Mouse (Mus musculus) brain, adult 2 months (tissue): ENCODE measurements around the gene Irf5.
"Not testable (repeated sequence)": the region's sequence is repeated elsewhere in the genome, so short reads cannot be mapped to it uniquely, and the experiment has no call there.

Experiments used
- DNase-seq: peaks from one replicate; pipeline ENCODE4 v3.0.0; 2011; ENCODE audit warnings: low read depth, low spot score

Gene Irf5

GRCm38 (mm10) chr6:29527361-29528164 lies 1.1 kb downstream of the Irf5 start:
- no peak for DNase-seq

GRCm38 (mm10) chr6:29528165-29528505 lies 1.7 kb downstream of the Irf5 start:
- DNase-seq = no peak

GRCm38 (mm10) chr6:29528561-29529443 lies 2.4 kb downstream of the Irf5 start:
- DNase-seq = peak; percentile 44

DNA sequence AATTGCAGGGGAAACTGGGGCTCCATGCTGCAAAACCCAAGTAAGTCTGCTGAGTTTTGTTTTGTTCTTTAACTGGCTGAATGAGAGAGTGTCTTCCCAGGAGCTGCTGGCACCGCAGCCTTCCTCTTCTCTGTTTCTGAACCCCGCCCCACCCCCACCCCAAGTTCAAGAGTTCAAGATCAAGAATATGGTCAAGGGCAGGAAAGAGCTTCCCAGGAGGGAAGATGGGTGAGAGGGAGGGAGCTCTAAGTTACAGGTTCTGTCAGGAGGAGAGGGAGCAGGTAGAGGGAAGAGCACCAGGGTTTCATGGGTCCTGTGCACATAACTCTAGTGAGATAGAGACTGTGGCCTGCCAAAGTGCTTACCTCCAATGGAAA lies 3.0 kb downstream of the Irf5 start:
- no peak for DNase-seq

- no peak for DNase-seq
These were observed 3.6 kb downstream of the Irf5 start for GRCm38 (mm10) chr6:29530050-29530449.

DNA sequence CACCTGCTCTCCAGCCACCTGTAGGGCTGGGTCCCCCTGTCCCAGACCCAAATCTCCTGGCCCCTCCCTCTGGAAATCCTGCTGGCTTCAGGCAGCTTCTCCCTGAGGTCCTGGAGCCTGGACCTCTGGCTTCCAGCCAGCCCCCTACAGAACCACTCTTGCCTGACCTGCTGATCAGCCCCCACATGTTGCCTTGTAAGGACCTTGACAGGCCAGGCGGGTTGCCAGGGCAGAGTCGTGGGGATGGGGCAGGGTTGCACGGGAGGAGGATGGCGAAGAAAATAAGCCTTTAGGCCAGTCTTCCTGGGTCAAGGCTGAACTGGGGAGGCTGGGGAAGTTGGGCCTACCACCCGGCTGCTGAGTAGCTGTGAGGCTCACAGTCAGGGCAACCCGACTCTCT lies 8.9 kb downstream of the Irf5 start:
- DNase-seq = no peak

DNA sequence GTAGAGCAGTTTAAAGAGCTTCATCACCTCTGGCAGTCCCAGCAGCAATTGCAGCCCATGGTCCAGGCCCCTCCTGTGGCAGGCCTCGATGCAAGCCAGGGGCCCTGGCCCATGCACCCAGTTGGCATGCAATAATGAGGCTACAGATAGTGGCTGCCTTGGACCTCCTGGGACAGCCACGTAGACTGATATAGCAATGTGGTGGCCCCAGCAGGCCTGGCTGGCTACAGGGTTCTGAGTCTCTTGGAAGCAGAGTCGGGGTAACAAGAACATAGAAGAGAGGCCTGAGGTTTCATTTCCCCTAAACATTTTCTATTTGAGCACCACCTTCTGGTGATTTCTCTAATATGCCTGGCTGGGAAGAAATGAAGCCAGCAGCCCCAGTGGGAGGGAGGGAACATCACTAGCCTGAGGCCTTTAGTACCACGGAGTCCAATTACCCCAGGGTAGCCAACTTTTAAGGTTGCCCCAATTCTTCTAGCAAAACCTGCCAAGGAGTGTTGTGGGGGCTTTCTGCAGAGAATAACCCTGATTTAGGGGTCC lies 10.3 kb downstream of the Irf5 start:
- peak; percentile 48 for DNase-seq

- DNase-seq = peak; percentile 42
These were observed 10.8 kb downstream of the Irf5 start for GRCm38 (mm10) chr6:29537221-29537620.

- DNase-seq = peak; percentile 33
These were observed 13.1 kb downstream of the Irf5 start for GRCm38 (mm10) chr6:29539502-29539901.

DNA sequence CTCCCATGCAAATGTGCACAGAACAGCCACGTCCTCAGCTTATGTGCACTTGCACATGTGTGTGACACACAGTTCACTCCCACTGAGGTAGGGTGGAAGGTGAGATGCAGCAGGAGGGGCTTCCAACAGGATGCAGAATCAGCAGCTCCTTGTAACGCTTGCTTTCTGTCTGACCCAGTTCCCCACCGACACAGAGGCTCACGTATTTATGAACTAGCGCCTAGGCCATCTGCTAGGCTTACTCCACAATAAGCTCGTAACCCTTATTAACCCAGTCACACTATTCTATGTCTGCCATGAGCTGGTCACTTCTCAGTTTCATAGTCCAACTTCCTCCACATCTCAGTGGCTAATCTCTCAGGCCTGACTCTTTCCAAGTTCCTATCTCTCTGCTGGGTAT lies 13.8 kb downstream of the Irf5 start:
- DNase-seq = peak; percentile 20

GRCm38 (mm10) chr6:29540956-29541355 lies 14.5 kb downstream of the Irf5 start:
- DNase-seq = no peak

- no peak for DNase-seq
These were observed 19.2 kb downstream of the Irf5 start for GRCm38 (mm10) chr6:29545611-29546010.

DNA sequence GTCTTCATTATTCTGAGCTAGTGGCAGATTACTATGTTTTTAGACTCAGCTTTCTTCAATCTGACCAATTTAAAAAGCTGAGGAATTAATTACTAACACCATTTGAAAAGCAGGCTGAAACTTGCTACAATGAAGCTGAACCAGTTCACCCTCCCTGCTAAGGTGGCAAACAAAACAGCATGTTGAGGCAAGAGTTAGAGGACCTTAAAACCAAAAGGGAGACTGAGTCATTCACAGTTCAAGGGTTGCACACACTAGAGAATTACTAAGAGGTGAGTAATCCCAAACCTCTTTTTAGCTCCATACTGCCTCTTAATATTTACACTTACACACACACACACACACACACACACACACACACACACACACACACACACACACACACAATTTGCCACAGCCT lies 21.2 kb downstream of the Irf5 start:
- DNase-seq = no peak

GRCm38 (mm10) chr6:29548086-29548485 lies 21.7 kb downstream of the Irf5 start:
- DNase-seq = peak; percentile 10

DNA sequence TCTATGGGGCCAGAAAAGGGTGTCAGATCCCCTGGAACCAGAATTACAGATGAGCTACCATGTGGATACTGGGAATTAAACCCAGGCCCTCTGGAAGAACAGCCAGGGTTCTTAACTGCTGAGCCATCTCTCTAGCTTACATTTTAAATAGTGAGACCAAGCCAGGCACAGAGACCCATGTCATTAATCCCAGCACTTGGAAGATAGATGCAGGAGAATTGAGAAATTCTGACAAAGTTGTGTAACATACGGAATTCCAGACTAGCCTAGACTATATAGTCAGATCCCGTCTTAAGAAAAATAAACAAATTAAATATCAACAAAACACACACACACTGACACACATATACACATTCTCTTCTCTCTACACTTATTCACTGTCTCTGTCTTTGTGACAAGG lies 26.1 kb downstream of the Irf5 start:
- DNase-seq = no peak

DNA sequence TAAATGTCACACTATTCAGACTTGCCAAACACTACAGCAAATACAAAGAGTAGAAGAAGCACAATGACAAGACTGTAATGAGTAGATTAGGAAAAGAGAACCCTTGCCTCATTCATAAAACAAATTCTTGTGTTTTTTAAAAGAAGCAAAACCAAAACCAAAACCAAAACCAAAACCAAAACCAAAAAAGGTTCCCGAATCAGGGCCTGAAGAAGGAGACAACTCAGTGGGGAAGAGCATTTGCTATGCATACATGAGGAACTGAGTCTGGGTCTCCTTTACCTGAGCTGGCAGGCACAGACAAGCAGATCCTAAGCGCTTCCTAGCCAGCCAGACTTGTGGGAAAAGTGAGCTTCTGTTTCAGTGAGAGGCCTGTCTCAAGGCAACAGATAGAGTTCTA lies 30.7 kb downstream of the Irf5 start:
- DNase-seq = no peak

DNA sequence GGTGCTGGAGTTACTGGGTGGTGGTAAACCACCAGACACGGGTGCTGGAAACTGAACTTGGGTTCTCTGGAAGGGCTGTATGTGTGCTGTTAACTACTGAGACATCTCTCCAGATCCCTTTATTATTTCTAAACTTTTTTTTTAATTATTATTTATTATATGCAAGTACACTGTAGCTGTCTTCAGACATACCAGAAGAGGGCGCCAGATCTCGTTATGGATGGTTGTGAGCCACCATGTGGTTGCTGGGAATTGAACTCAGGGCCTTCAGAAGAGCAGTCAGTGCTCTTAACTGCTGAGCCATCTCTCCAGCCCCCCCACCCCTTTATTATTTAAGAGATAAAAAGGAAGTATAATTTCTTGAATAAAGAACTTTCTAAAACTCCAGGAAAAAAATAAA lies 50.0 kb downstream of the Irf5 start:
- DNase-seq = not testable (repeated sequence)

DNA sequence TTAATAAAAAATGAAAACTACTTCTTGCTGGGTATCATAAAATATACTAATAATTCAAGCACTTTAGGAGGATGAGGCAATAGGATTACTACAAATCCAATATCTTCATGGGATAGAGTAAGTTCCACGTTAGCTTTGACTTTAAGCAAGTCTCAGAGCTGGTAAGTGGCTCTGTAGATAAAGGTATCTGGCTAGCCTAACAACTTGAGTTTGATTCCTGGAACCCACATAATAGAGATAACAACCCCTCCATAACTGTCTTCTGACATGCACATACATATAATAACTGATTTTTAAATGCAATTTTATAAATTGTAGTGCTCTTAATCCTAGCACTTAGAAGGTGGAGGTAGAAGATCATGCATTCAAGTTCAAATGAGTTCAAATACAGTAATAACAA lies 54.3 kb downstream of the Irf5 start:
- no peak for DNase-seq

DNA sequence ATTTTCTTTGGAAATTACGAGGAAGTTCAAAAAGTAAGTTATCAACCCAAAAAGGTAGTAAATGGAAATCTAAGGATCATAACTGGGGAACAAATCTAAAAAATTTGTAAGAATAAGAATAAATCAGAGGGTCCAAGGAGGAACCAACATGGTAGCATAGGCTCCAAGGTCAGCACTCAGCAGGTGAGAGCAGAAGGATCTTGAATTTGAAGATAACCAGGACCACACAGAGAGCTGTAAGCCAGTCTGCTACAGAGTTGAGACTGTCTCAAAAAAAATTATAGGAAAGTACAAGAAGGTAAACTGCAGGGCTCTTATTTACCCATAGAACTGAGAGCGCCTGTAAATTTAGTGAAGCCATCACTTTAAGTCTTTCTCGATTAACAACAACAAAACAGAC lies 54.8 kb downstream of the Irf5 start:
- no peak for DNase-seq
